Mouse (Mus musculus): ENCODE results near the gene Ramp2.

The Ramp2 gene

GRCm38 (mm10) chr11:101245855-101246701 lies at the start of gene Ramp2:
TSS of gene Ramp2 (plus strand) at chr11:101246028.
- DNase-seq, result peak; percentile 67 to 81

- DNase-seq, result no peak
These were observed 49.7 kb upstream of the Ramp2 start for GRCm38 (mm10) chr11:101196175-101196574.

GRCm38 (mm10) chr11:101199555-101199954 lies 46.3 kb upstream of the Ramp2 start:
- DNase-seq, result no peak

- peak in 1 of 2 experiments; percentile 28 for DNase-seq
These were observed 44.8 kb upstream of the Ramp2 start for GRCm38 (mm10) chr11:101200986-101201385.

GRCm38 (mm10) chr11:101211970-101212369 lies 33.9 kb upstream of the Ramp2 start:
- DNase-seq, result peak in 1 of 2 experiments; percentile 80

GRCm38 (mm10) chr11:101216936-101217335 lies 28.9 kb upstream of the Ramp2 start:
- DNase-seq, result peak; percentile 18 to 38

GRCm38 (mm10) chr11:101218436-101219055 lies 27.3 kb upstream of the Ramp2 start:
- DNase-seq, result peak; percentile 34 to 64

- DNase-seq, result no peak
These were observed 25.0 kb upstream of the Ramp2 start for GRCm38 (mm10) chr11:101220853-101221252.

- no peak for DNase-seq
These were observed 24.4 kb upstream of the Ramp2 start for GRCm38 (mm10) chr11:101221306-101221986.

- DNase-seq, result no peak
These were observed 21.5 kb upstream of the Ramp2 start for GRCm38 (mm10) chr11:101224337-101224736.

- DNase-seq, result peak in 1 of 2 experiments; percentile 10
These were observed 20.3 kb upstream of the Ramp2 start for GRCm38 (mm10) chr11:101225331-101226064.

- peak; percentile 94 to 95 for DNase-seq
These were observed 19.6 kb upstream of the Ramp2 start, which contains the start of gene Ezh1 for GRCm38 (mm10) chr11:101226065-101226701. TSS of gene Ezh1 (minus strand) at chr11:101226463.

- DNase-seq, result peak; percentile 21 to 49
These were observed 16.4 kb upstream of the Ramp2 start for GRCm38 (mm10) chr11:101229361-101229900.

- peak; percentile 42 to 47 for DNase-seq
These were observed 15.7 kb upstream of the Ramp2 start for GRCm38 (mm10) chr11:101230061-101230511.

GRCm38 (mm10) chr11:101230526-101230925 lies 15.3 kb upstream of the Ramp2 start:
- DNase-seq, result peak in 1 of 2 experiments; percentile 42

GRCm38 (mm10) chr11:101230991-101231871 lies 14.6 kb upstream of the Ramp2 start:
- DNase-seq, result peak; percentile 75 to 86

GRCm38 (mm10) chr11:101232010-101232839 lies 13.6 kb upstream of the Ramp2 start:
- DNase-seq, result peak; percentile 43 to 53

- DNase-seq, result no peak
These were observed 12.6 kb upstream of the Ramp2 start for GRCm38 (mm10) chr11:101233240-101233639.

GRCm38 (mm10) chr11:101234124-101234523 lies 11.7 kb upstream of the Ramp2 start:
- DNase-seq, result no peak

- DNase-seq, result no peak
These were observed 10.4 kb upstream of the Ramp2 start for GRCm38 (mm10) chr11:101235429-101235828.
